Mouse (Mus musculus) frontal cortex, postnatal 10 days (tissue): Measurements from ENCODE around the gene Adamts8.

Experiments used
- DNase-seq, 2 experiments: peaks; one replicate each; pipeline ENCODE4 v3.0.0; 2022; ENCODE audit warnings: low spot score in 2 of 2, mixed read lengths in 1 of 2

The Adamts8 gene

DNA sequence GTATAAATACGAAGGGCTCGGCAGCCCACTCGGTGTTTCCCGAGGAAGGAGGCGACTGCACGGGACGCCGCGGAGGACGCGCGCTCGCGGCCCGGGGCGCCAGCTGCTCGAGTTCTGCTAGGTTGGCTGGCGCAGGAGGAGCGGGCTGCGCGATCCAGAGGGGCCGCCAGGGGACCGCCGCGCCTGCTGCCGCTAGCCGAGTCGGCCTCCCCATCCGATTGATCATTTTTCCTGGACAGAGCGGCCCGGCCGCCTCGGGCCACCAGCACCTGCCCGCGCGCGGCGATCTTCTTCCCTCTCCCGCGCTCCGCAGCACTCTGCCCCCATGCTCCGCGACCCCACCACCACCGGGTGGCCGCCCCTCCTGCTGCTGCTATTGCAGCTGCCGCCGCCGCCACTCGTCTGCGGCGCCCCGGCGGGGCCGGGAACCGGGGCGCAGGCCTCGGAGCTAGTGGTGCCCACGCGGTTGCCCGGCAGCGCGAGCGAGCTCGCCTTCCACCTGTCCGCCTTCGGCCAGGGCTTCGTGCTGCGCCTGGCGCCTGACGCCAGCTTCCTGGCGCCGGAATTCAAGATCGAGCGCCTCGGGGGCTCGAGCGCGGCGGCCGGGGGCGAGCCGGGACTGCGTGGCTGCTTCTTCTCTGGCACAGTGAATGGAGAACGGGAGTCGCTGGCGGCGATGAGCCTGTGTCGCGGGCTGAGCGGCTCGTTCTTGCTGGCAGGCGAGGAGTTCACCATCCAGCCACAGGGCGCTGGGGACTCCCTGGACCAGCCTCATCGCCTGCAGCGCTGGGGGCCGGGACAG, at the start of gene Adamts8:
Gene Adamts8, plus strand, starts transcription at position 51 of the 802 bp plus-strand sequence.
- DNase-seq, result peak in 1 of 2 experiments; percentile 48

DNA sequence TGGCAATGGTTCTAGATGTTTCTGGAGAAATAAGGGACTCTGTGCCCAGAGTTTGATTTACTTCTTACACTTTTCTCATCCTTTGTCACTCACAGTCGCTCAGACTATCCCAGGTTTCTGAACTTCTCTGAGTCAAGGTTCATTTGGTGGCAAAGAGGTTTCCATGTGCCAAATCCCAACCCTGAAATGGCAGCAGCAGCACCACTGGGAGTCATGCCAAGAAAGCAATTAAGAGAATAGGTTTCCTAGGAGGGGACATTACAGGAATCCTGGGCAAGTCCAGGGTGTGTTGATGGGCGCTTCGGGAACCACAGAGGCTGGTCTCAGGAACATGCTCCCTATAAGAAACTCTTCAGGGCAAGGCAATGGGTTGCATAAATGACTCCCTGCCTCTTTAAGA, 46.7 kb upstream of the Adamts8 start:
- DNase-seq, result no peak

DNA sequence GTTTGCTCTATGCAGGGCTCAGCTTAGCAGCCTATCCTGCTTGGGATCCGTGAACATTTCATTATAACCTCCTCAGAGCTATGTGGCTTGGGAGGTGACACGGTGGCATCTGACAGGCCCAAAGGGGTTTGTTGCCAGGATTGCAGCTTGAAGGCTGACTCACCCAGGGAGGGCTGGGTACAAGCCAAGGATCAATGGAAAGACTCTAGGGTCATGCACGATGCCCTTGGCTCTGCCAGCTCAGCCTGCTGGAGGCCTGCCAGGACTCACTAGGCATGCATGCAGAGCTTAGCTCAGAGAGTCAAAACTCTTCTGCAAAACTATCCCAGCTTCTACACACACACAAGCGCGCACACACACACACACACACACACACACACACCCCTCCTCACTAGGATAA, 45.6 kb upstream of the Adamts8 start:
- peak; percentile 32 to 39 for DNase-seq

DNA sequence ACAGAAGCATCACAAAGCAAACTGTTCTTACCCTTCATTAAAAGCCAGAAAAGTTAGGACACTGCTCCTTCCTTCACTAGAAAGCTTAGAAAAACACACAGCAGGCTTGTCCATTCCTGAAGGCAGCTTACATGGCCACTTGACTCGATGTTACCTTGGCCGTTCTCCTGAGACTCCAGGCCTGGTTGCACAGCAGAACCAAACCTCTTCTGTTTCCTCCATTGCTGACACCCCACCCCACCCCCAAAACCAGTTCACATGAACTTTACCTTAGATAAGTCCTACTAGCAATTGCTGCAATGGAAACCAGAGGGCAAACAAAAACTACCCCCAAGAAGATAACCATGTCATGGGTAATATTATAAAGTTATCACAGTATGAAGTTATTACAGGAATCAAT, 45.2 kb upstream of the Adamts8 start:
- no peak for DNase-seq

DNA sequence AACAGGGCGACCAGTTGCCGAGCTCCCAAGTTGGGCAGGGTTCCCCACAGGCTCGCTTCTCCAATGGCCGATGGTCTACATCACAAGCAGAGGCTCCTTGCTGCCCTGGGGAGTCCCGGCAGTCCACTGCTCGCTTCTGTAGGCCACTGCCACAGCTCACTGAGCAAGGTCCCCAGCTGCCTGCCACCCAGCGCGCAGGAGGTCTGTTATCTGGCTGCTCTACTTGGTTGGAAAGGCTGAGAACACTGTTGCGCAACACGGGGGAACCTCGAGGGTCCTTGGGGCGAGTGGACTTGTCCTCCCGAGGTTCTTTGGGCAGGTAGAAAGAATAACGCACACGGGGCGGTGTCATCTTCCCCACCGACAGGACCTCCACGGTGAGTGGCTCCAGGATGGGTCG, 40.2 kb upstream of the Adamts8 start:
- no peak for DNase-seq

DNA sequence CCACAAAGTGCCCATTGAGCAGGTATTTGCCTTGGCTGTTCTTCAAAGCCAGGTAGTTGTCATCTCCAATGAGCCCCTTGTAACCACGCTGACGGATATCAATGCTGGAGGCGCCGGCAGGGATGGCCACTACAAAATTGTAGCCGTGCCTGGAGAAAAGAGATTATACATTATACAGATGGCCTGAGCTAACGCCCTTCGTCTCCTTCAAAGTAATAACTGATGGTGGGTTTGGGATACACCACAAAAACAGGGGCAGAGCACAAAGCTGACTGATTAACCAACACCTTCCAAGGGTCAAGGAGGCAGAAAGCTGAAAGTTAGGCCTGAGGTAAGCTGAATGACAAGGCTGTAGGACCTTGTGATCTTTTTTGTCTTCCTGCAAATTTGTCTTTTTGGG, 39.7 kb upstream of the Adamts8 start:
- DNase-seq, result no peak

DNA sequence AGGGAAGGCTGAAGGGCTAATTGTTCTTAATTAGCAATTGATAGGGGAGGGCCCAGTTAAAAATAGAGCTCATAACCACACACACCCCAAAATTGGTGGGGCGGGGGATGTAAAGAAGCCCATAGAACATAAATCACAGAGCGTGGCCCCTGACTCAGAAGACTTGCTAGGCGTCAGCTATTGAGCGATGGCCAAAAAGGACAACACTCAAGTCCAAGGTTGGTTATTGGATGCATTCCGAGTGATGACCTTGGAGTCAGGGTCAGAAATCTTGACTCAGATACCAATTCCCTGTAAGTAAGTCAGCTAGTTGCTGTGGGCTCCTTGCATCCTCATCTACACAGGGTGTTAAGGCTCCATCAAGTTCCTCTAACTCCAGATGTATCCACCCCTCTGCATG, 39.1 kb upstream of the Adamts8 start:
- DNase-seq, result no peak

DNA sequence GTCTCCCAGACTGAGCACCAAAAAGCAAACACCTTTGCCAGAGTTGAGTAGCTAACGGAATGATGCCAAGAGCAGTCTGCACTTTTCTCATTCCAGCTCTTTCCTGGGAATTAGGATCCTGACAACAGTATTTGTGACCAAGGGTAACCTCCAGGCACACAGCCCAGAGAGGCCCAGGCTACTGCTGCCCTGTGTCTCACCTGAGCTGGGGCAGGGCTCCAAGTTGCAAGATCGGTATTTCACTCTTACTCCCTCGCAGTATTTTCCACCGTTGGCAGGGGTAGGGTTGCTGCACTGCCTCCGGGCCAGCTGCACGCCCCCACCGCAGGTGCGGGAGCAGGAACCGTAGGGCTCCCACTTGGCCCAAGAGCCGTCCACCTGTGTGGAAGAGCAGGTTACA, 36.5 kb upstream of the Adamts8 start:
- no peak for DNase-seq

DNA sequence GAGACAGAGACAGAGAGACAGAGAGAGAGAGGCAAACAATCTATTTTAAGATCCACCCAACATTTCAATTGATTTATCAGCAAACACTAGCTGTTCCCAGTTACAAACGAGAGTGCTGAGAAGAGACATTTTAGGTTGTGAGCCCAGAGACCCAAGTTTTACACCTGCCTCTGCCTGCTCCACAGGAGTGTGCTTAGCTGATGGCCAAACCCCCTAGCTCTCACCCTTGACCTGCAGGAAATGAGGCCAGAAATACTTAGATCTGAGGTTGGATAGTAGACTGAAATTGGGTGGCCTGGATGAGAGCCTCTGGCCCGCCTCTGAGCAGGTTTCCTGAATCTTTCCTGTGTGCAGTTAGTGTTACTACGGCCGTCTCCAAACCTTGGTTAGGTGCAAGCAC, 35.9 kb upstream of the Adamts8 start:
- DNase-seq, result no peak

DNA sequence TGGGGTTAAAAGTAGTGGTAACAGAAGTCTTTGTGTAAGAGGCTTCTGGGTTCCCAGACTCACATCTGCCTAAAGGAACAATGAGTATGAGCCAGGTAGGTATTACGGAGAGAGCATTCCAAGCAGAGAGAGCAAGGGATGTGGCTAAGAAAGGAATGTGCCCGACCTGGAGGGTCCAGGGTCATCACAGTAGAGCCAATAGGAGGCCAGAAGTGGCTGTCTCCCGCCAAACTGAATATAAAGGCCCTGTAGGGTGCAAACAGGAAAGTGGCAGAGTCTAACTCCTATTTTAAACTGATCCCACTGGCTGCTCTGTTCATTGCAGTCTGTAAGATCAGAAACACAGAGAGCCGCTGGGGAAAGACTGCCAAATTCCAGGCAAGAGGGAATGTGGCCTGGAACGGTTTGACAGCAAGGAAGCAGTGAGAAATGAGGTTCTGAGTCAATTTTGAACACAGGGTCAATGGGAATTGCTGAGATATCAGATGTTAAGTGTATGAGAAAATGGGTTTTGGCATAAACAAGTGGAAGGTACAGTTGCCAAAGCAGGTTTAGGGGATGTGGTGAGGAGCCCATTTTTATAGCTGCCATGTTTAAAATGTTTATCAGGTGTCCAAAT, 34.6 kb upstream of the Adamts8 start:
- no peak for DNase-seq

DNA sequence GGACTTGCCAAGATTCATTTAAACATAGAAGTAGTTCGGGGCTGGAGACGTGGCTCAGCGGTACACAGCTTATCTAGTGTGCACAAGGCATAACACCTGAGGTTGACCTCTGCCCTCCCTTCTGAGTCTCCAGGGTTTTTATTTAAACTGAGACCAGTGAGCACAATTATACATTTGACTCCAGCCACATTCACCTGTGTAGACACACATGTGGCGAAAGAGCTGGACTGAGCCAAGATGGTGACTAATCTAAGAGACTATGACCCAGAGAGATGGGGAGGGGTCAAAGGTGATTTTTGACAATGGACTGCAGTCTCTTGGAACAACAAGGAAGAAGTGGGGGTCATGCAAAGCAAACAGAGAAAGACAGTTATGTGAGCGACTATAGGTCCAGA, 34.1 kb upstream of the Adamts8 start:
- no peak for DNase-seq

DNA sequence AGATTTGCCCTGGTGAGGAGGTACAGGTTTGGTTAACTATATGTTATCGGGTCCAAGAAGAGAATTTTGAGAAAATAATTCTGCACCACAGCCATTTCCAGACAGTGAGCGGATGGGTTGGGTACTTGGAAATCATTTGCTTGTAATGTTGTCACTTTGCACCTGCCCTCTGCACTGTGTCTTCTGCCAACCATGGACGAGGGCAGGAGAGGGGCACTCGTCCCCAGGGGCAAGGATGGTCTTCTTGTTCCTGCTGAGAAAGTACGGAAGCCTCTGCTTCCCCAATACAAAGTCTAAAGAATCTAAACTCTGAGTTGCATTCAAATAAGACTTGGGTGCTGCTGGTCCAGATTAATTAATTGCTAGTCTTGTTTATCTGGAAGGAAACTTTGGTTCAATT, 33.4 kb upstream of the Adamts8 start:
- no peak for DNase-seq

DNA sequence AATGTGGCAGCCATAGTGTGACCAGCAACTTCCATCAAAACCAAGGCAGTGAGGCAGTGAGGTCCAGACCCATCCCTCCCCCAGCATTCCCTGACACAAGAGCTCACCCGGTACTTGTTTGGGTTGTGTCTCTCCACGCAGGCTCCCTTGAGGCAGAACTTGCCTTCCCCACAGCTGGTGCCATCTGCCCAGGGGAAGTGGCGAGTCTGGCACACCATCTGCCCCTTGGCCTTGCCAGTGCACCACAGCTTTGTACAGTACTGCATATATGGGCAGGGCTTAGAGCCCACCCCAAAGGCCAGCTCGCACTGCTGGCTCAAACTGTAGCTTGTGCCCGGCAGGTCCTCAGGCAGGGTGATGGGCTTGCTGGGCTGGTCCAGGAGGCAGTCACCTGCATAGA, 31.9 kb upstream of the Adamts8 start:
- no peak for DNase-seq

DNA sequence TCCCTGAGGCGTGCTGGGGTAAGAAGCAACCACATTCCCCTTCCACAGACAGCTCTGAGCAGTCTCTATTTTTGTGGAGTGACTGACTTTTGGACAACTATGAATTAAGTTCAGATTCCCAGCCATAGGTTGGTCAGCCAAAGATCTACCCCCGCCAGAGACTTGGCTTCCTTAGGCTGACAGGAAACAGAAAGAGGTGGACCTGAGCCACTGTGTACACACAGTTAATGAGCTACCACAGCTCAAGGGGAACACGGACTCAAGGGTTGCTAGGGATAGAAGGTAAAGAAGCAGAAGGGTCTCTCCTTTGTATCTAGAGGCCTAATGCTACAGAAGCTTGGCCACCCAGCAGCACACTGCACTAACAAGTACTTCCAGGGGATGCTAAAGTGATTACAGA, 30.2 kb upstream of the Adamts8 start:
- no peak for DNase-seq

DNA sequence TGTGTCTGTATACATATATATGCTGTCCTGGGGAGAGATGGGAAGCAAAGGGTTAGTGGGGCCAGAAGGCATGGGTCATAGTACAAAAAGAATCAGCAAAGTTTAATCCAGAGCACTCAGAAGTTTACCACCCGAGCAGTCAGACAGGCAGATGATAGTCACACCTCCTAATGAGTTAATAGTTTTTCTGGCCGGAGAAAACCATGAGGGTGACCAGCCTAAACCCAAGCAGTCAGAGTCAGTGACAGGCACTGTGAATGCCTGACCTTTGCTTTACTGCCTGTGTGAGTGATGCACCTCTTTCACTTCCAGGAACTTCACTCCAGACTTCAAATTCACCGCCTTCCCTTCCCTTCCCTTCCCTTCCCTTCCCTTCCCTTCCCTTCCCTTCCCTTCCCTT, 28.9 kb upstream of the Adamts8 start:
- no peak for DNase-seq

DNA sequence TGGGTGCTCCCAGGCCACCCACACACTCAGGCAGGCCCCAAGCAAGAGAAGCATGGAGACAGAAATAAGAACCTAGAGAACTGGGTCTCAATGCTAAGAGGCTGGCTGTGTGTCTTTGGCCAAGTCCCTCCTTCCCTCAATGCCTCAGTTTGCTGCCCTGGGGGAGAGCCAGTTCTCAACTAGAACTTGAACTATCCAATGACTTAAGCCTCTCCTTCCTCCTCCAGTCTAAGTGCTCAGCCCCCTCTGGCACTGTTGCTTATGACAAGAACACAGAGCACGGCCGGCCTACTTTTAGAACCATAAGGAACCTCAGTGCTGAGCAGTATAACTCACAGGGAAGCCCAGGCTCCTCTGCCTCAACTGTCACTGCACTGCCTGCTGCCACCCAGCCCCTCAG, 28.1 kb upstream of the Adamts8 start:
- DNase-seq, result no peak

DNA sequence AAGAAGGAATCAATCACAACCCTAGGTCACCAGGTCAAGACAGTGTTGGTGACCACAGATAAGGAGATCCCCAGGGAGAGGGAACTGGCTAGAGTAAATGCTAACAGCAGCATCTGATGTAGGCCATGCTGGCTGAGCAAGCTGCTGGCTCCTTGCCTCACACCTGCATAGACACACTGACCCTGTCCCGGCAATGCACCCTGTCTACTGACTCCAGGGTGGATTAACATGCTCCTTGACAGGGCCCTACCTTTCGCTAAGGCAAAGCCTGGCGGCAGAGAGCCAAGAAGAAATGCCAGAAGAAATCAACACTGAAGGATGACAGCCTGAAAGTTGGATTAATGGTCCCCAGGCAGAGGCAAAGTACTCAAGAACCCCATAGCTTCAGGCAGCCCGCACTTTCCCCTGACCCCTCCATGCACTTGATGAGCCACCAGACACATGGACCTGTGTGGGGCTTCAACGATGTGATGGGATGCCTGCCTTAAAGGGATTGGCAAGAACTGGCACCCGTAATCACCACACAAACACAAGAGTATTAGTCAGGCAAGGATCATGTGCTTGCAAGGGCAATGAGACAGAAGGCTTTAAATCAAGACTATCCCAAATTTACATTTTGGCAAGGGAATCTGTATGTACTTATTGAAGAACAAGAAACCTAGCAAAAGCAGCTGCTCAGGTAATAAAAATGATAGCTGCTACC, 25.9 kb upstream of the Adamts8 start:
- DNase-seq, result no peak

DNA sequence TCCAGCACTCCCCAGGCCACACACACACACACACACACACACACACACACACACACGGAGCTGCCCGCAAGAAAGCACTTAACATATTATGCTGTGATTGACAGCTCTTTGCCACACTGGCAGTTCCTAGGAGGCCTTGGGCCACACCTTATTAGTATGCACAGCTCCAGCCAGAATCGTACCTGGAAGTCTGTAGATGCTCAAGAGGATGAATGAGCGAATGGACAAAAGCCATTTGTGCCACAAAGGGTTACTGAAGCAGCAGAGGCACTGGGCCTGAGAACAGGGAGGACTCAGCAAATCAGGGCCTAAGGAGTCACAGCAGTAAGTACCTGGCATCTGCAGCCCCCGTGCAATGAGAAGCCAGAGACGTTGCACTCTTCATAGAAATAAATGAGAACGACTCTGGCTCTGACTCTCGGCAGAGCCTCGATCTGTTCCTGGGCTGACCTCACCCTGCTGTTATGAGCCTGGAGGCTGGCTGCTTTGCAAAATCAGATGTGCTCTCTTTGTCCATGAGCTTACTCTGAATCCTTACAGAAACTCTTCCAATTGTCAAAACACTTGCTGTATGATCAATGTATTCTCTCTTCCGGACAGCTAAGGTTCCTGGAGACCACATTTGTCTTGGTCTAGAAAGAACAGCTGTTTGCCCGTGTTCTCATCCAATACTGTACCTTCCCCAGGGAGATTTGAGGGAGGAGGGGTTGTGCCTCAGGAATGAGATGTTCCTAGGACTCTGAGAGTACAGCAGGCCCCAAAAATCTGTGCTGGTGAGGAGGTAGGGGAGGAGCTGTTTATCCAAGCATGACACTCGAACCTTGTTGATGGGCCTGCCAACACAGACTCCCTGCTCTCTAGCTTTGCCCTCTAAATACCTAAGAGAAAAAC, 23.7 kb upstream of the Adamts8 start:
- DNase-seq, result no peak

DNA sequence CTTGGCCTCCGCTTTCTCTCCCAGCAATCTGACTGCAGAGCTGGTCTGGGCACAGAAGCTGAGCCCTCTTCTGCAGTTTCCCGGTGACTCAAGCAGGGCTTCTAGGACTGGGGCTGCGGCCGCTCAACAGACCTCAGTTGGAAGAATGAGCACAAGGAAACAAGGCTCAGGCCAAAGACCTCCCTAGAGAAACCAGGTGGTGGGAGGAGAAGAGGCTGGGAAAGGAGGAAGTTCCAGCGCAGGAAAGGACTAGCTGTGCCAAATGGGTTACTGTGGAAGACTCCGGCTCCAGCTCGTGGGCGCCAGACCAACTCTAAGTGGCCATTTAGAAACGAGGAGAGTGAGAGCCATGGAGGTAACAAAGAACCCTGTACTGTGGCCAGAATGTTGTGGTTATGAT, 22.7 kb upstream of the Adamts8 start:
- no peak for DNase-seq

DNA sequence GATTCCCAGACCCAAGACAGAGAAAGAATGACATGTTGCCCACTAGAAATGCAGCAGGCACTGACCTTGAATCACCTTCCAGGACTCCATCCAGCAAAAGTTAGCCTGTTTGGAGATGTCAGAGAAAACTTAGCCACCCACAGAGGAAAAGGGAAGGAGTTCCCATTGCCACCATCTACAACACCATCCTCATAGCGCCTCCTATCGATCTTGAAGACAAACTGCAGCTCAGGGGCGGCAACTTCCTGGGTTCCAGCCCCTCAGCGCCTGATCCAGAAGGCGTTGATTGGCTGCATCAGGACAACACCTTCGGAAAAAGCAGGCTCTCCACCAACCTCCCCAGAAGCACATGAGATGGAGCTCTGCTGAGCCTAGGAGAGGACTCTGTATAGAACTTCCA, 21.6 kb upstream of the Adamts8 start:
- DNase-seq, result no peak

DNA sequence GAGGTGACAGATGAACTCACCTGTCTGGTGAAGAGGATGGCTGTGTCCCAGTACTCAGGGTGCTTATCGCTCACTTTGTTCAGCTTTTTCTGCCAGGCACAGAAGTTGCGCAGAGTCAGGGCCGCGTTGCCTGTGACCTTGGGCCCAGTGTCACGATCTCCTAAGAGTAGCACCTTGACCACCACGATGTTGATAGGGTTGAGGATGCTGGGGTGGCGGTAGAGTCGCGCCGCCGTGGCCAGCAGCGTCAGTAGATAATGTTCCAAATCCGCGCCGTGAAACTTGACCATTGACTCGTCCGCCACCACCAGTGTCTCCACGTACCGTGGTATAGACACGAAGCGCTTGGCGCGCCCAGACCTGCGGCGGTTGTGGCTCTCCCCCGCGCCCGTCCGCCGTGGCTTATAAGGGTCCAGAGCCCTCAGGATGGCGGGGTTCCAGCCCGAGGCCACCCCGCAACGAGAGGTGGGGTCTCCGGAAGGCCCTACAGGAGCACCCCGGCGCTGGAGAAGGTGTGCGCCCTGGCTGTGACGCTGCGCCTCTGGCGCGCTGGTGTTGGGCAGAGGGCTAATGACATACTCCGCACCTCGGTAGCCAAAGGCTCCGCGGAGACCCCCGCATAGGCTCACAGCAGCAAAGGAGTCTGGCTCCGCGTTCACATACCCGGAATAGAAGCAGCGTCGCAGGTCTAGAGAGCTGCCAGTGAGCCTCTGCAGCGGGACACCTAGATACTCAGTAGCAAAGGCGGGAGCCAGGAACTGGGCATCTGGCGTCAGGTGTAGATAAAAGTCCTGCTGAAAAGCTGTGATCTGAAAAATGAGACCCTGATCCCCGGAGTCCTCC, 20.9 kb upstream of the Adamts8 start:
- DNase-seq, result no peak
